25 mouse cellular contexts compared by ENCODE assay signal in the genomic region with DNA sequence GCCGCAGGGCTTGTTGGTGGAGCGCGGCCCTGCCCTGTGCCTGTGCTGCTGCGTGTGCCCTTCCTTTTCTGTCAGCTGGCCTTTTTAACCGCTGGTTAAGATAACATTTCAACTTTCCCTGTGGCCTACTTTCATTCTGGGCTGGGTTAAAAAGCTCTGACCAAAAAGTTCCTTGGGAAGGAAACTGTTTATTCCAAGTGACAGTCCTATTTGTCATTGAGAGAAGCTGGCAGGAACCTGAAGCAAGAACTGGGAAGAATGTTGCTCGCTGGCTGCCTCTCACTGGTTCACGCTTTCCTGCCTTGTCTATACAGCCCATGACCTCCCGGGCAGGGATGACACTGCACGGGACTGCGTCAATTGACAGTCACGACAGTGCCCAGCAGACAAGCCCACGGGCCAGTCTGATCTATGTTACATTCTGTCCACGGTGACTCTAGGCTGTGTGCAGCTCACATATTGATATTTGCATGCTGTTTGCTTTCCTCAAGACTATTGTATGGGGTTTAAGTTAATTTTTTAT. TPM values are rescaled to one million over a fixed set of nuclear protein-coding genes. Genes with fewer than 3 reads are reported as not detected.
DNase-seq lines count a peak whose midpoint lies in the region; ATAC-seq and TF ChIP-seq lines count a peak whose summit lies in the region.
"Had no signal": no experiment of that assay in that cellular context is flagged by ENCODE, and none has a peak within 500 bp of the region (broad histone marks: within the 10 kb centered on the region; RNA-seq: fewer than 3 reads in every experiment).

No protein-coding gene starts in this region.

- no peaks in the 10 kb centered on the region for H3K4me1 ChIP-seq in kidney, embryonic 15.5 days
- H3K4me1 ChIP-seq in lung, embryonic 15.5 days = no peaks in the 10 kb centered on the region
- no peaks in the 10 kb centered on the region for H3K4me1 ChIP-seq in lung, adult 2 months (ENCODE audit: control insufficient read depth, insufficient read depth, low read length)
- no peaks in the 10 kb centered on the region for H3K4me1 ChIP-seq in lung, postnatal 0 days (ENCODE audit: insufficient read depth, low read depth, low read length)
- no peaks in the 10 kb centered on the region for H3K4me1 ChIP-seq in hindbrain, embryonic 14.5 days (replicated peaks; ENCODE audit: control insufficient read depth, insufficient read depth, low read length)
- H3K4me1 ChIP-seq: embryonic facial prominence, embryonic 10.5 days; embryonic facial prominence, embryonic 13.5 days; forebrain, embryonic 15.5 days; hindbrain, embryonic 12.5 days had no signal

- peak; percentile 9 for DNase-seq in kidney, postnatal 10 days
- no peak for DNase-seq in lung, adult 2 months
- peak; percentile 44 for DNase-seq in lung, postnatal 0 days (ENCODE audit: low spot score)
- DNase-seq in lung, postnatal 14 days = peak; percentile 16
- DNase-seq in thymus, postnatal 14 days = no peak
- DNase-seq in hindbrain, embryonic 14.5 days (ENCODE audit: low spot score) = no peak
- DNase-seq: adrenal gland, adult 8-10 months; adrenal gland, postnatal 25 days; cerebellum, adult 11-12 months; cerebellum, adult 8-10 months; cerebellum, postnatal 10 days; cerebellum, postnatal 36 days; embryo, embryonic 11 days; gastrocnemius, postnatal 25 days; heart, adult 2 months had no signal

- peaks cover 67% of the 10 kb centered on the region for H3K36me3 ChIP-seq in kidney, embryonic 15.5 days
- peaks cover 38% of the 10 kb centered on the region for H3K36me3 ChIP-seq in lung, embryonic 15.5 days
- H3K36me3 ChIP-seq in lung, postnatal 0 days (ENCODE audit: insufficient read depth, low read length) = peaks cover 20% of the 10 kb centered on the region
- H3K36me3 ChIP-seq in hindbrain, embryonic 14.5 days (replicated peaks; ENCODE audit: control insufficient read depth, insufficient read depth) = peaks cover 67% of the 10 kb centered on the region

- no peak overlapping the region for H3K9ac ChIP-seq in kidney, embryonic 15.5 days
- no peak overlapping the region for H3K9ac ChIP-seq in lung, embryonic 15.5 days
- no peak overlapping the region for H3K9ac ChIP-seq in lung, postnatal 0 days (replicated peaks; ENCODE audit: low read depth)
- no peak overlapping the region for H3K9ac ChIP-seq in hindbrain, embryonic 14.5 days
- H3K9ac ChIP-seq: embryonic facial prominence, embryonic 13.5 days; forebrain, embryonic 12.5 days; forebrain, embryonic 15.5 days; hindbrain, embryonic 12.5 days had no signal

- TF ChIP-seq EP300 in lung, postnatal 0 days (IDR thresholded peaks at IDR 0.05) = no peak

- H3K4me2 ChIP-seq in kidney, embryonic 15.5 days = no peak overlapping the region
- H3K4me2 ChIP-seq in lung, embryonic 15.5 days = no peak overlapping the region
- H3K4me2 ChIP-seq in lung, postnatal 0 days (replicated peaks; ENCODE audit: low read depth, low read length) = no peak overlapping the region
- no peak overlapping the region for H3K4me2 ChIP-seq in hindbrain, embryonic 14.5 days (replicated peaks)
- H3K4me2 ChIP-seq: embryonic facial prominence, embryonic 13.5 days; forebrain, embryonic 12.5 days; forebrain, embryonic 15.5 days; heart, embryonic 11.5 days; hindbrain, embryonic 12.5 days had no signal

- TF ChIP-seq CTCF in lung, adult 2 months (IDR thresholded peaks at IDR 0.05; ENCODE audit: insufficient read depth, low read length) = no peak
- no peak for TF ChIP-seq CTCF in lung, postnatal 0 days (IDR thresholded peaks at IDR 0.05)

- TF ChIP-seq POLR2A in lung, adult 2 months (IDR thresholded peaks at IDR 0.05; ENCODE audit: borderline replicate concordance, extremely low read depth, low read depth, low read length) = no peak

- no peaks in the 10 kb centered on the region for H3K27me3 ChIP-seq in kidney, embryonic 15.5 days
- no peaks in the 10 kb centered on the region for H3K27me3 ChIP-seq in lung, embryonic 15.5 days
- H3K27me3 ChIP-seq in lung, postnatal 0 days (replicated peaks; ENCODE audit: insufficient read depth, low read length) = no peaks in the 10 kb centered on the region
- no peaks in the 10 kb centered on the region for H3K27me3 ChIP-seq in hindbrain, embryonic 14.5 days (ENCODE audit: control insufficient read depth, insufficient read depth, low read length)
- H3K27me3 ChIP-seq: embryonic facial prominence, embryonic 13.5 days; forebrain, embryonic 12.5 days; forebrain, embryonic 15.5 days; hindbrain, embryonic 12.5 days had no signal

- WGBS in kidney, embryonic 15.5 days = 85% methylated on average over 13 of the region's 13 CpGs
- WGBS in lung, embryonic 15.5 days = 39% methylated on average over 13 of the region's 13 CpGs
- WGBS in lung, adult 2 months = 54% methylated on average over 13 of the region's 13 CpGs
- WGBS in lung, postnatal 0 days = 47% methylated on average over 13 of the region's 13 CpGs
- whole genome bisulfite sequencing in hindbrain, embryonic 14.5 days = 94% methylated on average over 13 of the region's 13 CpGs

- H3K27ac ChIP-seq in kidney, embryonic 15.5 days = no peak overlapping the region
- H3K27ac ChIP-seq in lung, embryonic 15.5 days = no peak overlapping the region
- H3K27ac ChIP-seq in lung, postnatal 0 days (ENCODE audit: low read length) = no peak overlapping the region
- H3K27ac ChIP-seq in hindbrain, embryonic 14.5 days = no peak overlapping the region
- H3K27ac ChIP-seq: embryonic facial prominence, embryonic 10.5 days; embryonic facial prominence, embryonic 13.5 days; forebrain, embryonic 12.5 days; forebrain, embryonic 15.5 days; heart, adult 2 months; hindbrain, embryonic 12.5 days had no signal

- H3K9me3 ChIP-seq in kidney, embryonic 15.5 days (replicated peaks) = no peaks in the 10 kb centered on the region
- no peaks in the 10 kb centered on the region for H3K9me3 ChIP-seq in lung, embryonic 15.5 days
- no peaks in the 10 kb centered on the region for H3K9me3 ChIP-seq in lung, postnatal 0 days (ENCODE audit: low read length)
- no peaks in the 10 kb centered on the region for H3K9me3 ChIP-seq in hindbrain, embryonic 14.5 days (ENCODE audit: control insufficient read depth, low read length)
- H3K9me3 ChIP-seq: embryonic facial prominence, embryonic 10.5 days; embryonic facial prominence, embryonic 13.5 days; forebrain, embryonic 12.5 days; forebrain, embryonic 15.5 days; hindbrain, embryonic 12.5 days had no signal

- no peak for ATAC-seq in kidney, embryonic 15.5 days (replicated peaks; ENCODE audit: low FRiP score)
- peak; percentile 64; the same call in 1 of the 2 replicates for ATAC-seq in lung, embryonic 15.5 days (ENCODE audit: borderline replicate concordance, extremely low read depth, low FRiP score, low TSS enrichment)
- ATAC-seq in lung, postnatal 0 days = peak; percentile 66
- no peak for ATAC-seq in hindbrain, embryonic 14.5 days (ENCODE audit: low FRiP score)
- ATAC-seq: CD4-positive, CD25-positive, alpha-beta regulatory T cell, adult 4 months; forebrain, embryonic 15.5 days had no signal

- H3K4me3 ChIP-seq in kidney, embryonic 15.5 days (replicated peaks) = no peak overlapping the region
- no peak overlapping the region for H3K4me3 ChIP-seq in lung, embryonic 15.5 days
- H3K4me3 ChIP-seq in lung, adult 2 months (replicated peaks; ENCODE audit: extremely low read depth, low read depth, low read length) = no peak overlapping the region
- H3K4me3 ChIP-seq in lung, postnatal 0 days (ENCODE audit: low read depth, low read length) = no peak overlapping the region
- no peak overlapping the region for H3K4me3 ChIP-seq in hindbrain, embryonic 14.5 days (replicated peaks; ENCODE audit: low read length)
- H3K4me3 ChIP-seq: embryonic facial prominence, embryonic 10.5 days; embryonic facial prominence, embryonic 13.5 days; erythroblast, embryonic 14.5 days; forebrain, embryonic 12.5 days; forebrain, embryonic 15.5 days; heart, adult 2 months; hindbrain, embryonic 12.5 days had no signal

RNA-seq across cellular contexts. Expression of a gene that starts 19.1 kb away (rescaled TPM):
- polyA plus RNA-seq in kidney, embryonic 15.5 days (2015; fragmentation: Nextera tagmentation; extraction: Ambion mirVana) = 79.6 and 79.8 TPM in 2 replicates
- 51.0 and 52.1 TPM in 2 replicates for polyA plus RNA-seq in lung, embryonic 15.5 days (2015; fragmentation: Nextera tagmentation; extraction: Ambion mirVana)
- polyA plus RNA-seq in lung, adult 2 months (2012; rRNA removed) = 45.2 and 47.6 TPM in 2 replicates
- polyA plus RNA-seq in lung, postnatal 0 days (2015; fragmentation: Nextera tagmentation; extraction: Ambion mirVana) = 53.2 and 54.4 TPM in 2 replicates
- 35.4 and 37.3 TPM in 2 replicates for polyA plus RNA-seq in hindbrain, embryonic 14.5 days (2014; fragmentation: Nextera tagmentation; extraction: Ambion mirVana)

Comparison
In these comparisons a context has a peak if more than half of its experiments do, and no peak if none do; other contexts are left out.
1. DNase-seq: peak in kidney, postnatal 10 days (single experiment), lung, postnatal 0 days (single experiment) and lung, postnatal 14 days (single experiment); none in lung, adult 2 months (single experiment), thymus, postnatal 14 days (single experiment) and hindbrain, embryonic 14.5 days (single experiment).
2. ATAC-seq: peak in lung, embryonic 15.5 days (single experiment) and lung, postnatal 0 days (single experiment); none in kidney, embryonic 15.5 days (single experiment) and hindbrain, embryonic 14.5 days (single experiment).